Mouse (Mus musculus) hematopoietic multipotent progenitor cell, adult 10-12 weeks (in vitro differentiated cells): ENCODE results near the gene Rhox4c. TPM values are rescaled to one million over a fixed set of nuclear protein-coding genes. Genes with fewer than 3 reads are reported as not detected.

Source experiments
- polyA plus RNA-seq: library from polyadenylated mRNA; stranded (reverse); fragments of >175 nt; gene quantifications from 2 replicates; pipeline ENCODE4 v1.2.3, GENCODE M21; 2012; ENCODE audit warnings: low replicate concordance

Rhox4c gene
- not detected in 2 replicates for polyA plus RNA-seq

DNA sequence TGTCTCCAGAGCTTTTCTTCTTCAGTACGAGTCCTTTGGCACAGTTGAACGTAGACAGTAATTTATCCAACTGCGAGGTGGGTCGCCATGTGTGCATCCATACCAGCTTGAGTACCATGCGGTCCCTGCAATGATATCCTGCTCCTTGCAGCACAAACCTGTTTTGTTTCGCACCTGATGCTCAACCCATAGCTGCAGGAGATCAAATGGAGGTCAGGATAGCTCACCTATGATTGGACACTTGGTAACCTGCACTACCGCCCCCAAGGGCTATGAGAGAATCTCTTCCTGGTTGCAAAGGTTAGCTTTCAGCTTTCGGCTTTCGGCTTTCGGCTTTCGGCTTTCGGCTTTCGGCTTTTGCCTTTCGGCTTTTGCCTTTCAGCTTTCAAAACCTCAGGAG, at the start of gene Rhox4c:
Gene Rhox4c (plus strand): TSS at position 301 of the 400 bp plus-strand sequence.

GRCm38 (mm10) chrX:37432194-37432593, 47.9 kb upstream of the Rhox4c start, which contains the start of gene Rhox4b:
TSS of gene Rhox4b (plus strand) at chrX:37432494.

DNA sequence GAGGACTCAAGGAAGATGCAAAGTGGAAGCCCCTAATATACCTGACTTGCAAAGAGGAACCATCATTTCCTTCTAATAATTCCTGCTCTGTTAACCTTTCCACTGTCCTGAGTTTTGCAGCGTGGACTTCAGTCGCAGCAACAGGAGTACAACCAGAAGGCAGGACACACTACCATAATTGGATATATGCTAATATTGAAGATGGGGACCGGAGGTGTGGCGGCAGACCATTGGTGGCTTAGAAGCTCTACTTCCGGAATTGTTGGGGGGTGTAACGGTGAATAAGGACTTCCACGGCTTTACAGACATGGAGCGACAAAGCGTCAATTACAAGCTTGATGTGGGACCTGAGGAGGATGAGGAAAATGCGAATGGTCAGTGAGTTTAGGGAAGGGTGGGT, 26.8 kb upstream of the Rhox4c start, which contains the start of gene Rhox2c:
Gene Rhox2c (plus strand): TSS at position 301 of the 400 bp plus-strand sequence.

GRCm38 (mm10) chrX:37458285-37458684, 21.9 kb upstream of the Rhox4c start, which contains the start of gene Rhox3c:
TSS of gene Rhox3c (plus strand) at chrX:37458585.

GRCm38 (mm10) chrX:37514059-37514458, 33.9 kb downstream of the Rhox4c start, which contains the start of gene Rhox4d:
TSS of gene Rhox4d (plus strand) at chrX:37514359.

DNA sequence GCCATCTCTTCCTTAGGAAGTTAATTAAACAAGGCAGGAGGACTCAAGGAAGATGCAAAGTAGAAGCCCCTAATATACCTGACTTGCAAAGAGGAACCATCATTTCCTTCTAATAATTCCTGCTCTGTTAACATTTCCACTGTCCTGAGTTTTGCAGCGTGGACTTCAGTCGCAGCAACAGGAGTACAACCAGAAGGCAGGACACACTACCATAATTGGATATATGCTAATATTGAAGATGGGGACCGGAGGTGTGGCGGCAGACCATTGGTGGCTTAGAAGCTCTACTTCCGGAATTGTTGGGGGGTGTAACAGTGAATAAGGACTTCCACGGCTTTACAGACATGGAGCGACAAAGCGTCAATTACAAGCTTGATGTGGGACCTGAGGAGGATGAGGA, 50.0 kb downstream of the Rhox4c start, which contains the start of gene Rhox2e:
Gene Rhox2e (plus strand): TSS at position 301 of the 400 bp plus-strand sequence.

Other genes starting within 250 kb of the Rhox4c start
- gene Rhox2a, start 235.4 kb upstream of the Rhox4c start, polyA plus RNA-seq, result not detected in 2 replicates
- gene Rhox3a, start 230.4 kb upstream of the Rhox4c start, polyA plus RNA-seq, result not detected in 2 replicates
- gene Rhox4a, start 215.0 kb upstream of the Rhox4c start, polyA plus RNA-seq, result not detected in 2 replicates
- gene Rhox3a2, start 100.3 kb upstream of the Rhox4c start, polyA plus RNA-seq, result not detected in 2 replicates
- gene Rhox4a2, start 89.5 kb upstream of the Rhox4c start, polyA plus RNA-seq, result not detected in 2 replicates
- gene Rhox2b, start 68.3 kb upstream of the Rhox4c start, polyA plus RNA-seq, result not detected in 2 replicates
- gene Rhox4b, start 47.8 kb upstream of the Rhox4c start, polyA plus RNA-seq, result not detected in 2 replicates
- not detected in 2 replicates for gene Rhox2c, start 26.7 kb upstream of the Rhox4c start, polyA plus RNA-seq
- not detected in 2 replicates for gene Rhox3c, start 21.8 kb upstream of the Rhox4c start, polyA plus RNA-seq
- gene Rhox2d, start 13.1 kb downstream of the Rhox4c start, polyA plus RNA-seq, result not detected in 2 replicates
- not detected in 2 replicates for gene Rhox4d, start 34.0 kb downstream of the Rhox4c start, polyA plus RNA-seq
- gene Rhox2e, start 50.1 kb downstream of the Rhox4c start, polyA plus RNA-seq, result not detected in 2 replicates
- gene Rhox3e, start 61.7 kb downstream of the Rhox4c start, polyA plus RNA-seq, result not detected in 2 replicates
- not detected in 2 replicates for gene Rhox4e, start 77.1 kb downstream of the Rhox4c start, polyA plus RNA-seq
- not detected in 2 replicates for gene Rhox2f, start 91.1 kb downstream of the Rhox4c start, polyA plus RNA-seq
- not detected in 2 replicates for gene Rhox3f, start 100.7 kb downstream of the Rhox4c start, polyA plus RNA-seq
- gene Rhox4f, start 127.4 kb downstream of the Rhox4c start, polyA plus RNA-seq, result not detected in 2 replicates
- gene Rhox3g, start 148.3 kb downstream of the Rhox4c start, polyA plus RNA-seq, result not detected in 2 replicates
- not detected in 2 replicates for gene Rhox2g, start 163.1 kb downstream of the Rhox4c start, polyA plus RNA-seq
- gene Rhox4g, start 171.0 kb downstream of the Rhox4c start, polyA plus RNA-seq, result not detected in 2 replicates
- gene Rhox3h, start 188.4 kb downstream of the Rhox4c start, polyA plus RNA-seq, result not detected in 2 replicates
- not detected in 2 replicates for gene Rhox2h, start 192.9 kb downstream of the Rhox4c start, polyA plus RNA-seq